Mouse (Mus musculus) liver, postnatal 0 days (tissue): ENCODE data around the gene 1700030K09Rik.
A peak's percentile ranks its signal among the peaks of the same experiment; 100 is the strongest.

Source experiments
- CTCF ChIP-seq: sonication (generic); IDR thresholded peaks from 2 replicates; pipeline ENCODE4 v1.5.1; 2016; ENCODE audit warnings: antibody characterized with exemption, low read depth
- EP300 ChIP-seq: IDR thresholded peaks from 2 replicates; pipeline ENCODE4 v1.6.1; 2016; ENCODE audit warnings: antibody characterized with exemption, low read depth, mild to moderate bottlenecking

DNA sequence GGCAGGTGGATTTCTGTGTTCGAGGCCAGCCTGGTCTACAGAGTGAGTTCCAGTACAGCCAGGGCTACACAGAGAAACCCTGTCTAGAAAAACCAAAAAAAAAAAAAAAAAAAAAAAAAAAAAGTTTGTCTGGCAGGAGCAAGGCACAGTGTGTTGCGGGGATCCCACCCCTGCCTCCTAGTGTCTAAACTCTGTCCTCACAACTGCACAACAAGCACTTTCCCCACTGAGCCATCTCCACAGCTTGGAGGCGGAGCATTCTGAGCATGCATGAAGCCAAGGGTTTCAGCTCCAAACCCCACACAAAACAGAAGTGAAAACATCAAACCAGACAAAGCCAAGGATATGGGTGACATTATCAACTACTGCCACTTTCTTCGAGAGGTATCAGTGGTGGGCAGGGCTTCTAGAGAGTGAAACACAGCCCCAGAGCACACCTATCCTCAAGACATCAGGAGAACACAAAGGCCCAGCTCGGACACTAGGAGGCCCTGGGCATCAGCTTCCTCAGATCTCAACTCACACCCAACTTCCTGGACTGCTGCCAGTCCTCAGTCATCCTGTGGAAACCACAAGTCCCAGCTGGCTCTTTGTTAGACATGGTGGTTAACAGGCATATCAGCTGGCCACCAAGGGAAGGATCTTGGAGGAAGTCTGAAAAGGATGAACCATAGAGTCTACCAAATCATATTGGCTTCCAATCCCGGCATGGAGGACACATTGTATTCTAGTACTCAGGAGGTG lies 41.9 kb downstream of the 1700030K09Rik start:
- peak; percentile 34; the same call in 1 of the 2 replicates for TF ChIP-seq CTCF
- peak; percentile 46; the same call in 1 of the 2 replicates for TF ChIP-seq EP300
